Mouse (Mus musculus): ENCODE measurements around the gene Rpp25l.

The Rpp25l gene

DNA sequence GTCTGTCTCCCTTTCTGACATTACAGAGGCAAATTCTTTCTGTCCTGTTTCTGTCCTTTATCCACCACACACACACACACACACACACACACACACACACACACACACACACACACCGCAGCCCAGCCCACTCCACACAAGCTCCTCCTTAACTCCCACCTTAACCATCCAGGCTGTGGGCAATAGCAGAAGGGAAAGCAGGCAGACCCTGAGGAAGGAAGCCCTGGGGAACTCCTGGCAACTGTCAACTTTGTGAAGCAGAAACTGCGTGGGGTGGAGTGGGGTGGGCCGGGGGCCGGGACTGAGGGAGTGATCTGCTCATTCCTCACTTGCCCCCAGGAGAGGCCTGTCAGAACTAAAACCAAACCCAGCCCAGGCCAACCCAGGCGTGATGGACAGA, 41.8 kb downstream of the Rpp25l start:
- DNase-seq (ENCODE audit: low spot score) = no peak

DNA sequence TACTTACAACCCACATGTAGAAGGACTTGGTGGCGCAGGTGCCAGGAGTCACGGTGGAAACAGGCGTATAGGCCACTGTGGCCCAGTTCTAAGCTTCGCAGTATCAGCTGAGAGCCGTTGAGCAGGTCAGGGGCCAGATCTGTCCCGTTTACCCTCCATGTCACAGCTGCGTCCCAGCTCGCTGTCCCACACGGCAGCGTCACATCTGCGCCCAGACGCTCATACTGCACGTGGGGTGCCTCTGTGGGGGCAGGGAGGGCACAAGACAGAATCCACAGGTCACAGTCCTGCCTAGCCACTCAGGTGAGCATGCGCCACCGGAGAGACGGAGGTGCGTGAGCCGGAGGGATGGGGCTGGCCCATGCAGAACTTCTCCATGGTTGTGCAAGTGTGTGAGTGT, 42.5 kb downstream of the Rpp25l start:
- no peak for DNase-seq (ENCODE audit: low spot score)

DNA sequence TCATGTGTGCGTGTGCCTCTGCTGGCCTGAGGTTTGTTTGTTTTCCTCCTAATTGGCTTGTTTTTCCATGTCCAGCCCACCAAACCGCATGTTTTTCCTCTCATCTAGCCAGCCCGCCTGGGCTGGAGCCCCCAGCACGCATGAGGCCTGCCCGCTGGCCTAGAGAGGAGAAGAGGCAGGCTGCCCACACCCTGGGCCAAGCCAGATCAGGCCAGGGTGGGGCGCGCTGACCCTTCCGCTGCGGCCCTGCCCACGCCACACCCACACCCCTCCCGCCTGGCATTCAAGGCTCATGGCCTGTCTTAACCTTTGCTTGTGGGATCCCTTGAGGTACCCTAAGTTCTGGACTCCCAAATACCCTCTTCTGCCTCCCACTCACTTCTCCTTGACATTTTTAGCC, 46.7 kb downstream of the Rpp25l start:
- no peak for DNase-seq (ENCODE audit: low spot score)

DNA sequence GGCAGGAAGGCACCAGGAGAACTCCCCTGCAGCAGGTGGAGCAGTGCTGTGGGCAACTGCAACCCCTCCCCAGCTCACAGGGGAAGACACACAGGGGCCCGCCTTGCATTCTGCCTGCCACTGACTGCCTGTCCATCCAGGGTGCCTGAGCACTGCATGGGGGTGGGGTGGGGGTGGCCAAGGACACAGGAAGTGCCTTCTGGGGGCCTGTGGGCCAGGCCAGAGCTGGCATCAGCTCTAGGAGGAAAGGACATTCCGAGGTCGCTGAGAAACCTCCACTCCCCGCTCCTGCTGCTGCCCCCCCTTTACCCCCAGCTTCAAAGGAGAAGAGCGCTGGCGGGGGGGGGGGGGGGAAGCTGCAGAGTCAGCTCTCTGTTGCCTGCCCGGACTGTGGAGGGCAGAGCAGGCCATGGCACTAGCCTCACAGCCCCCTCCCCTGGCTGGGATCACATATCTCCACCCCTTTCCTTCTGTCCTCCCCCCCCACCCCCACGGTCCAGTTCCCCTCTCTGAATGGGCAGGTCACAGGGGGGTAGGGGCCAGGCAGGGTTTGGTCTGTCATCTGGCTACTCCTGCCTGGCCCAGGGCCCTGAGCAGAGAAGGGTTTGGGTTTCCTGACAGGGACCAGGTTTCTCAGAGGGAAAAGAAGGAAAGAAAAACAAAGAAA, 48.2 kb downstream of the Rpp25l start:
- peak; percentile 51 for DNase-seq (ENCODE audit: low spot score)

DNA sequence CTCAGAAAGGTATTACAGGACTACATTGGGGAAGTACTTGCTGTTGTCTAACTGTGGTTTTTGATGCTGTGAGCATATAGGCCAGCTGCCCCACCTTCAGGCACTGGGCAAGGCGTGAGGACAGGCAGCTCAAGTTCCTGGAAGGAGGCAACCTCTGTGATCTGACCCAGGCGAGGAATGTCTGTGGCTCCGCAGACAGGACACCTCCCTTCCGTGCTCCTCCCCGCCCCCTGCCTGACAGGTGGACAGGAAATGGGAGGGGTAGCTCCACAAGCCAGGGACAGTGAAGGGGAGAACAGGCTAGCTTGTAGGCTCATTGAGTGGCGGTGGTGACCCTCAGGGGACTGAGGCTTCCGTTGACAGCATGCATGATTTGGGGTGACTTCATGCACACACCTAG, 48.8 kb downstream of the Rpp25l start:
- DNase-seq (ENCODE audit: low spot score) = no peak

DNA sequence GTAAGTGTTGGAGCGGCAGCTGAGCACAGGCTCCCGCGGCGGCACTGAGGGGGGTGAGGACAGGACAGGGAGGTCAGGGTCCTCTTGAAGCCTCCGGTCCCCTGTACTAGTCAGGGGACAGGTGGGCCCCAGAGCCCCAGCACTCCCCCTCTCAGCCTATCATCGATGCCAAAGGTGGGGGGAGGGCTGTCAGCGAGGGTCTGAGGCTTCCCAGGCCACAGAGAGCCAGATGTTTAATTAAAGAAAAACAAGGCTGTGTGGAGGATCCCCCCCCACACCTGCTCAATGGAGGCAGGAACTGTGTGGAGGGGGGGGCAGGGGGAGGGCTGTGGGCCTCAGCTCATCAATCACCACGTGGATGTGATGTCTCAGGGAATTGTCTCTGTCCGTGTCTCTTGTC, 49.7 kb downstream of the Rpp25l start:
- DNase-seq (ENCODE audit: low spot score) = no peak

DNA sequence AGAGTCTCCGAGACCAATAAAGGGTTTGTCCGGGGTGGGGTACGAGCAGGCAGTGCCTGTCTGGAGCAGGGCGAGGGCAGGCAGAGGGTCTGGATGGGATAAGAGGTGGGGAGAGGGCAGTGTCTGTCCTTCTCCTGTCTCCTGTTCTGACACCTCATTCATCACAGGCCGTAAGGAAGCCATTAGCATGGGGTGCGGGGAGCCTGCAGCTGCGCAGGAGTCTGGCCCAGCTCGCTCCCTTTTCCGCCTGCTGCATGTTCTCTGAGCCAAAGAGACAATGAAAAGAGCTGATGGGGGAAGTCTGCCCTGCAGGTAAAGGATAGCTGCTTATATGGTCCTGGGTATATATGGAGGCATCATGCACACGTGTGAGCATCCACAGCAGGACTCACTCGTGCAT, 50.6 kb downstream of the Rpp25l start:
- peak; percentile 69 for DNase-seq (ENCODE audit: low spot score)

All from embryo, embryonic 10 days (tissue).